Mouse (Mus musculus): Measurements from ENCODE around the gene Suz12.
"Not testable (repeated sequence)": the region's sequence is repeated elsewhere in the genome, so short reads cannot be mapped to it uniquely, and the experiment has no call there.

The Suz12 gene

DNA sequence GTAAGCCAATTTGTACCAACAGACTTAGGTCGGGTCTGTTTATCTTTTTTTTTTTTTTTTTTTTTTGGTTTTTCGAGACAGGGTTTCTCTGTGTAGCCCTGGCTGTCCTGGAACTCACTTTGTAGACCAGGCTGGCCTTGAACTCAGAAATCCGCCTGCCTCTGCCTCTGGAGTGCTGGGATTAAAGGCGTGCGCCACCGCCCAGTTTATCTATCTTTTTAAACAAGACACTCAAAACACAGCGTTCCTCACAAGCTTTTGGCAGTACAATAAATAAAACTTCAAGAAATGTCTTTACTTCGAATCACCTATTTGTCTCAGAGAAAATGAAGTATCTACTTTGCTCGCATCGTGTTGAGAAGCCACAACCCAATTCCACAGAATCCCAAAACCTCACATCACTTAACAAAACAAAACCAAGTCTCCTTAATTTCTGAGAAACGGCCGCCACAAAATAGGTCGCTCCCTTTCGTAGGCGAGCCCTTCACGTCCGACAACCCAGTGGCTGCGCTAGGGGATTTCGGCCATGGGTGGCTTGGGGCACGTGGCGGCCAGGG, 793 bp upstream of the Suz12 start:
- peak; percentile 34 for DNase-seq (ENCODE audit: low read depth, low spot score)

DNA sequence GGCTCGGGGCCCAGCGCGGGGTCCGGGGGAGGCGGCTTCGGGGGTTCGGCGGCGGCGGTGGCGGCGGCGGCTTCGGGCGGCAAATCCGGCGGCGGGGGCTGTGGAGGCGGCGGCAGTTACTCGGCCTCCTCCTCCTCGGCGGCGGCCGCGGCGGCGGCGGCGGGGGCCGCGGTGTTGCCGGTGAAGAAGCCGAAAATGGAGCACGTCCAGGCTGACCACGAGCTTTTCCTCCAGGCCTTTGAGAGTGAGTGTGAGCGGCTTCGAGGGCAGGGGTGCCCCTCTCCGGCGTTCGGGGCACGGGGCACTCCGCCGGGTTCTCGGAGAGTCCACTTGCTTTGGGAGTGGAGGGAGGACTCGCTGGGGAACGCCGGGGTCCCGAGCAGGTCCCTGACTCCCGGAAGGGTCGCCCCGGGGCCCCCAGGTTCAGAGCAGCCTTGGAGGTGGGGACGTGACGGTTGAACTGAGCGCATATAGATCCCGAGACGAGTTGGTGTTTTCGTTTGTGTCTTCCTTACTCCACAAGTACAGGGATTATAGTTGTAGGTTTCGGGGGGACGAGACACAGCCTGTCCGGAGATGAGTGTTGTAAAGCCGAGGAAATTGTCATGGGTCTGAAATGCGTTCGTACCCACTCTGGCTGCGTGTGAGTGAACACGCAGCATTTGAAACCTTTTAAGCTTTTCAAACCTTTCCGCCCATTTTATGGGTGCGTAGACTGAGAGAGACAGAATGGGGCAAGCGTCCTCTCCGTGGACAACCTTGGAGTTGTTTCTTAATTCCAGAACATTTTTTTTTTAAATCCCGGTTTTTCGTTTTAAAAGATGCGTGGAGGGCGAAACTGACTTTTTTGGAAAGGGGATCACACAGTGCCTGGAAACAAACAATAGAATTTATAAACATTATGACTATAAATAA, 707 bp downstream of the Suz12 start:
- DNase-seq (ENCODE audit: low read depth, low spot score): peak; percentile 43

GRCm38 (mm10) chr11:79994271-79994988, 1.5 kb downstream of the Suz12 start:
- DNase-seq (ENCODE audit: low read depth, low spot score): no peak

GRCm38 (mm10) chr11:80016533-80016932, 23.6 kb downstream of the Suz12 start:
- DNase-seq (ENCODE audit: low read depth, low spot score): not testable (repeated sequence)

DNA sequence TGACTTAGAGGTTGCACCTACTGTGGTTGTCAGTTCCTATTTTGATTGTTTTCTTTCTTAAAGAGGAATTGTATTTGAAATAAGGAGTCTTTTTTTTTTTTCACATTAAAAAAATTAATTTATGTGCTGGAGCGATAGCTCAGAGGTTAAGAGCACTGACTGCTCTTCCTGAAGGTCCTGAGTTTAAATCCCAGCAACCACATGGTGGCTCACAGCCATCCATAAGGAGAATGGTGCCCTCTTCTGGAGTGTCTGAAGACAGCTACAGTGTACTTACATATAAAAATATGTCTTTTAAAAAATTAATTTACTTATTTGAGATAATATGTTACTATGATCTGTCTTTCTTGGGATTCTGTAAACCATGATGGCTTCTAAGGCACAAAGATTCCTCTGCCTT, 26.9 kb downstream of the Suz12 start:
- no peak for DNase-seq (ENCODE audit: low read depth, low spot score)

DNA sequence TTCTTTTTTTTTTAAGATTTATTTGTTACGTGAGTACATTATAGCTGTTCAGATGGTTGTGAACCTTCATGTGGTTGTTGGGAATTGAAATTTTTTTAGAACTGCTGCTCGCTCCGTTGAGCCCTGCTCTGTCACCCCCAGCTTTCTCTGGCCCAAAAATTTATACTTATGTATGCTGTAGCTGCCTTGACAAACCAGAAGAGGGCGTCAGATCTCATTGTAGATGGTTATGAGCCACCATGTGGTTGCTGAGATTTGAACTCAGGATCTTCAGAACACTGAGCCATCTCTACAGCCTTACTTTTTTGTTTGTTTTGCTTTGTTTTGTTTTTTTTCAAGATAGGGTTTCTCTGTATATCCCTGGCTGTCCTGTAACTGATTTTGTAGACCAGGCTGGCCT, 28.4 kb downstream of the Suz12 start:
- peak; percentile 28 for DNase-seq (ENCODE audit: low read depth, low spot score)

DNA sequence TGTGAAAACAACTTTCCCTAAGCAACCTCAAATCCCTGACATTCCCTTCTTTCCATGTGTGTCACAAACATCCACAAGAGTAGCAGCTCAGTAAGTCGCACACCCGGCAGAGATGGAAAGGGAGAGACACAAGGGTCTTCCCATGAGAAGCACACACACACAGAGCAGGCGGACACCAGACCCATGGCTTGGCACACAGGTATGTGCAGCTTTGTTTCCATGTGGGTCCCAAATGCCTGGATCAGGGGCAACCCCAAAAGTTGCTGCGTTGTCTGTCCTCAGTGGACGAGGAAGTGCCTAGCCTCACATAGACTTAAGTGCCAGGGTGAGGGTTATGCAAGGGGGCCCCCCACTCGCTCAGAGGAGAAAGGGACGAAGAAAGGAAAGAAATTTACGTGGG, 44.6 kb downstream of the Suz12 start:
- no peak for DNase-seq (ENCODE audit: low read depth, low spot score)

DNA sequence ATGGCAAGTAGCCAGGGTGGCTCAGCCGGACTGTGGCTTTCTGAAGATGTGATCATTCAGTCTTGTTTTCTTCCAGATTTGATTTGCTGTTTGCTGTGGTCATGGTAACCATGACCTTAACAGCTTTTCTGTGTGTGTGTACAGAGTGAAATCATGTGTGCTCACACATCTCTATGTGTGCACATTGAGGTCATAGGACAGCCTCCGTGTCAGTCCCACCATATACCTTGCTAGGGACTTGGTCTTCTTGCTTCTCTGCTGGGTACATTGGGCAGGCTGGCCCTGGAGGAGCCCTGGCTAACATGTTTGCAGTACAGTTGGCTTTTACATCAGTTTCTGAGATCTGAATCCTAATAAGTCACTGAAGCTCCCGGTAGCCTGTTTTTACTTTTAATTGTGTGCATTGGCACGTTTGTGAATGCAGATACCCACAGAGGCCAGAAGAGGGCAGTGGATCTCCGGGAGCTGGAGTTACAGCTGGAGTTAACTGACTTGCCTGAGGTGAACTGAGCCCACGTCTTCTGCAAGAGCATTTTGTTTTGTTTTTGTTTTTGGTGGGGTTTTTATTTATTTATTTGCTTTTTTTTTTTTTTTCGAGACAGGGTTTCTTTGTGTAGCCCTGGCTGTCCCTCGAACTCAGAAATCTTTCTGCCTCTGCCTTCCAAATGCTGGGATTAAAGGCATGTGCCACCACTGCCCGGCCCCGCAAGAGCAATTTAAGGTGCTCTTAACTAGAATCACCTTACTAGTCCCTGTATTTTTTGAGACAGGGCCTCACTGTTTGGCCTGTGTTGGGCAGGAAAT, 49.9 kb downstream of the Suz12 start:
- peak; percentile 66 for DNase-seq (ENCODE audit: low read depth, low spot score)

DNA sequence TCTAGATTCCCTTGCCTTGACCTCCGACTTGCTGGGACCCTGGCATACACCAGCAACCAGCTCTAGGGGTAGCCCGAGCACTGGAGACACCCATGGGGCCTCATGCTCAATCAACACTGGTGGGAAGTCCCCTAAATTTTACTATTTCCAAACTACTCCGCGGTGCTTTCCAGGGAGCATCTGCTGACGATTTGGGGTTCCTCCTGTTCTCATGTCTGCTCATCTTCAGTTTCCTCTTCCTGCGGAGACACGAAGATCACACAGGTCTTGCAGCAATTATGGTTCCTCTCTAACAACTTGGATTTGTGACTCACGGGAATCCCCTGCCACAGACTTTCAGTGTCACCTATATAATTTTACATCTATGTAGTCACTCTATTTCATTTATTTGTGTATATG, 50.5 kb downstream of the Suz12 start:
- DNase-seq (ENCODE audit: low read depth, low spot score): no peak

GRCm38 (mm10) chr11:80046856-80047255, 54.0 kb downstream of the Suz12 start:
- no peak for DNase-seq (ENCODE audit: low read depth, low spot score)

DNA sequence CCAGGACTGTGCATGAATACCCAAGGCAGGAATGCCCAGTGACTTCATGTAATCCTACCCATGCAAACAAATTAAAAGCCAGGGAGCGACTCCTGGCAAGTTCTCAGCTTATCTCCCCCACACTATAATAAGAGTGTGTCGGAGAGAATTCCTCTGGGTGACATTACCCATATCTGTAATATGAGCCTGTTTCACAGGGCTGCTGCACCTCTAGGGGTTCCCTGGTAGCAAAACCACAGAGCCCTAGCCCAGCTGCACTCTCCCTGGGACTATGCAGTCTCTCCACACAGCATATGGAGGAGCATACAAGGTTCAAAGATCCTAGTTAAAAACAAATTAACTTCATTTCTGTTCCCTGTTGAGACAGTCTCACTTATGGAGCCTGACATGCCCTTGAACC, 57.2 kb downstream of the Suz12 start:
- no peak for DNase-seq (ENCODE audit: low read depth, low spot score)

DNA sequence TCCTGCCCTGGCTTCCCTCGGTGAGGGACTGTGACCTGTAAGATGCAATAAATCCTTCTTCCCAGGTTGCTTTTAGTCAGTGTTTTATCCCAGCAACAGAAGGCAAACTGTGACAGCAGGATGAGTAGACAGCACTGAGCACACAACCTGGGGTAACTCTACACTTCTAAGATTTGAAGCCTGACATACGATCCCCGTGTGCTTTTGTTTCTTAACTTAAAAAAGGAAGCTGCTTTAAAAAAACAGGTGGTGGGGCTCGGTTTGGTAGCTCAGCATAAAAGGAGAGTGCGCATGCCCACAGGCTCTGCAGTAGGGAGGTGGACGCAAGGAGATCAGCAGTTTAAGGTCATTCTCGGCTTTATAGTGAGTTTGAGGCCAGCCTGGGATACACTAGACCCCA, 59.5 kb downstream of the Suz12 start:
- no peak for DNase-seq (ENCODE audit: low read depth, low spot score)

DNA sequence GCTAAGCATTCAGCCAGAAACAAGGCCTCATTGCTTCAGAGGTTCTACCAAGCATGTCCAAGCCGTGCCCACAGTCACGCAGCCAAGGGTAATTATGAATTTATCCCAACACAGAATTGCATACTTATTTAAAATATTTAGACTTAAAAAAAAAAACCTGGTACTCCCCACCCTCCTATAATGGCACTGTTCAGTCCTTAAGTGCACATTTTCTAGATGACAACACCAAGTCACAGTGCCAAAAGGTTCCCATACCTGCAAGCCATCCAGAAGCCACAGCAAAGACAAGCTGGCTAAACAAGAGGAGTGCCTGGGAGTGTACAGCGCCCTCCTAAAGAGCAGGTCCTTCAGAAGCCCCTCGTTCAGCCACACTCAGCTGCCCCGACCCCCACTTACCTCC, 60.3 kb downstream of the Suz12 start:
- DNase-seq (ENCODE audit: low read depth, low spot score): no peak

DNA sequence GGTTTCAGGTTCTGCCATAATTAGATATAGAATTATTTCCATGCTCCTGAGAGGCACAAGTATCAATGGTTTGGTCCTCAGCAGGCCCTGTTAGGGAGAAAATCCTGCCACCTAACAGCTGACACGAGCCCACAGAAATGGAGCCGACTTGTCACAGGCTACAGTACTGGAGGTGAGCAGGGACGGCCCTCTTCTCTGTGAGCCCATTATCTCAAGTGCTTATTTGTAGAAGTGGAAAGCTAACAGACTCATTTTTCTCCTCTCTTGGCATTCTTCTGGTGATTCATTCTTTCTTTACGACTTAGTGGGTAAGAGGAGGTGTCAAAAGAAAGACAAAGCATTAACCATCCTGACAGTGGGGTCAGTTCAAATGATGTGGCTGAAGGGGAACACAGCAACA, 61.8 kb downstream of the Suz12 start:
- no peak for DNase-seq (ENCODE audit: low read depth, low spot score)

GRCm38 (mm10) chr11:80056141-80056540, 63.2 kb downstream of the Suz12 start:
- DNase-seq (ENCODE audit: low read depth, low spot score): no peak

DNA sequence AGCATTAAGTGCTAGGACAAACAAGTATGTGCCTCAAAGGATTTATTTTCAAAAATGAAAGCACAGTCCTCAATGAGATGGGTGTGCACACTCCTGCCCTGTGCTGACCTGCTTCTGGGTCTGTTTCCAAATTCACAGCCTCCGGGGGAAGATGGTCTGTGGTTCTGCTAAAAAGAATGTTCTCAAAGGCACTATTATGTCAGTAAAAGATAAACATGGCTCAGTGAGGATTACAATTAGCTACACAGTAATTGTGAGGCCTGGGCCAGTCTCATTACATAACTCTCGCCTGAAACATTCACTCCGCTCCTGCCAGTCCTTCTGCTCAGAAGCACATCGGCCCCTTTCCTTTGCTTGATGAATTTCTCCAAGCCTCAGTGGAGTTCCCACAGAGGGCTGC, 69.3 kb downstream of the Suz12 start:
- no peak for DNase-seq (ENCODE audit: low read depth, low spot score)

DNA sequence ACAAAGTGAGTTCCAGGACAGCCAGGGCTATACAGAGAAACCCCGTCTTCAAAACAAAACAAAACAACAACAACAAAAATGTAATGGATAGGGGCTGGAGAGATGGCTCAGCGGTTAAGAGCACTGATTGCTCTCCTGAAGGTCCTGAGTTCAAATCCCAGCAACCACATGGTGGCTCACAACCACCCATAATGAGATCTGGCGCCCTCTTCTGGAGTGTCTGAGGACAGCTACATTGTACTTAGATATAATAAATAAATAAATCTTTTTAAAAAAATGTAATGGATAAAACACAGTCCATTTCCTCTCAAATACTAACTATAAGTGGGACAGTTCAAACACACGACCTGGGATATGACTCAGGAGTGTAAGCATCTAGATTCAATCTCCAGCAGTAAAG, 73.5 kb downstream of the Suz12 start:
- not testable (repeated sequence) for DNase-seq (ENCODE audit: low read depth, low spot score)

GRCm38 (mm10) chr11:80067558-80067957, 74.7 kb downstream of the Suz12 start:
- DNase-seq (ENCODE audit: low read depth, low spot score): no peak

DNA sequence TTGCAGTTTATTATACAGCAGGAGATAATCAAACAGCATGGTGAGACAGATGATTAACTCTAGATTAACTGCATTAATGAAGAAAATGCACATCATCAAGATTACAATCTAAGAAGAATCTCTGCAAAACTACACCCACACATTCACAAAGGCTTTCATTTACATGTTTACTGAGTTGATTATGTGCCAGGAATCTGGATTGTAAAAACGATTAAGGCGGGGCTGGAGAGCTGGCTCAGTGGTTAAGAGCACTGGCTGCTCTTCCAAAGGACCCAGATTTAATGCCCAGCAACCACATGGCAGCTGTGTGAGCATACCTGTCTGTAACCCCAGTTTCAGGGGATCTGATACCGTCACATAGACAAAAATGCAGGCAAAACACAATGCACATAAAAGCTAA, 76.9 kb downstream of the Suz12 start:
- DNase-seq (ENCODE audit: low read depth, low spot score): no peak

DNA sequence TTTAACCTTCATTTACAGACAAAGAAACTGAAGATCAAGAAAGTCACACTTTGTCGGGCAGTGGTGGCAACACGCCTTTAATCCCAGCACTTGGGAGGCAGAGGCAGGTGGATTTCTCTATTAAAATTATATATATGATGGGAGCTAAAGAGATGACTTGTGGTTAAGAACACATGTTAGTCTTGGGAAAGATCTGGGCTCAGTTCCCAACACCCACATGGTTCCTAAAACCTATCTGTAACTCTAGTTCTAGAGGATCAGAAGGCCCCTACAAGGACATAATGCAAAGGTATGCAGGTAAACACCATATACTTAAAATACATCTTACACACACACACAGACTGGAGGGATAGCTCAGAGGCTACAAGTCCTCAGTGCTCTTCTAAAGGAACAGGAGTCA, 78.1 kb downstream of the Suz12 start:
- DNase-seq (ENCODE audit: low read depth, low spot score): no peak

- DNase-seq (ENCODE audit: low read depth, low spot score): no peak
Measured at GRCm38 (mm10) chr11:80072365-80072764, 79.5 kb downstream of the Suz12 start.

Measured in ES-CJ7 (cell line).